Mouse (Mus musculus) forebrain, embryonic 12.5 days (tissue): Measurements from ENCODE around the gene Arid5b. TPM values are rescaled to one million over a fixed set of nuclear protein-coding genes. Genes with fewer than 3 reads are reported as not detected.
A peak's percentile ranks its signal among the peaks of the same experiment; 100 is the strongest.

ENCODE experiments used
- ATAC-seq: fragments of 200-750 bp; cut with Nextera tagmentation; 2 replicates; pipeline ENCODE4 v1.8.0; 2017; ENCODE audit warnings: moderate TSS enrichment; ENCODE audit not compliant: low FRiP score
- H3K27ac ChIP-seq: fragments of 300-500 bp; sonication (generic); 2 replicates; pipeline ENCODE4 v1.5.1; 2016; ENCODE audit warnings: mild to moderate bottlenecking
- H3K27me3 ChIP-seq: fragments of 300-500 bp; sonication (generic); 2 replicates; pipeline ENCODE4 v1.6.1; 2016; ENCODE audit warnings: mild to moderate bottlenecking
- H3K36me3 ChIP-seq: fragments of 300-500 bp; sonication (generic); replicated peaks from 2 replicates; pipeline ENCODE4 v1.6.1; 2016; ENCODE audit warnings: mild to moderate bottlenecking
- H3K4me1 ChIP-seq: fragments of 300-500 bp; sonication (generic); 2 replicates; pipeline ENCODE4 v1.6.1; 2016
- H3K4me2 ChIP-seq: fragments of 300-500 bp; sonication (generic); 2 replicates; pipeline ENCODE4 v1.6.1; 2016; ENCODE audit warnings: mild to moderate bottlenecking, moderate library complexity
- H3K4me3 ChIP-seq: fragments of 300-500 bp; sonication (generic); replicated peaks from 2 replicates; pipeline ENCODE4 v1.5.1; 2016; ENCODE audit warnings: mild to moderate bottlenecking
- H3K9ac ChIP-seq: fragments of 300-500 bp; sonication (generic); 2 replicates; pipeline ENCODE4 v1.6.1; 2016; ENCODE audit warnings: mild to moderate bottlenecking
- H3K9me3 ChIP-seq: fragments of 300-500 bp; sonication (generic); 2 replicates; pipeline ENCODE4 v1.6.1; 2016
- WGBS: fragments of 180-500 bp; shearing (Covaris S2); methylation state at CpG from one replicate; pipeline ENCODE4 v1.1.7; 2016; 5-methylcytosine and 5-hydroxymethylcytosine counted together
- polyA plus RNA-seq: library from polyadenylated mRNA; unstranded; fragments of >200 nt; fragmentation: Nextera tagmentation; extraction: Ambion mirVana; gene quantifications from 2 replicates; pipeline ENCODE4 v1.2.1, GENCODE M21; 2016

Arid5b gene
- polyA plus RNA-seq, 1 experiment from 2014 or later: 17.1 TPM

- H3K9ac ChIP-seq: no peak overlapping the region
Observed at GRCm38 (mm10) chr10:68054706-68055105, 223.8 kb downstream of the Arid5b start.

GRCm38 (mm10) chr10:68054131-68054530 lies 224.4 kb downstream of the Arid5b start:
- Histone ChIP-seq H3K27ac (no peak overlapping the region), H3K4me2 (no peak overlapping the region), H3K27me3 (no peaks in the 10 kb centered on the region), H3K9ac (no peak overlapping the region), H3K36me3 (peaks cover 6% of the 10 kb centered on the region; the same call in 1 of the 2 replicates), H3K9me3 (0 out of 2 replicates have a peak, but pooled peaks cover 2% of the 10 kb centered on the region), H3K4me1 (no peaks in the 10 kb centered on the region), H3K4me3 (no peak overlapping the region)
- 92% methylated on average over 5 of the region's 5 CpGs for WGBS
- ATAC-seq: no peak

More at GRCm38 (mm10) chr10:68054706-68055105, 223.8 kb downstream of the Arid5b start:
- Histone ChIP-seq H3K27me3 (no peaks in the 10 kb centered on the region), H3K4me1 (no peaks in the 10 kb centered on the region), H3K4me2 (no peak overlapping the region), H3K9me3 (0 out of 2 replicates have a peak, but pooled peaks cover 2% of the 10 kb centered on the region), H3K36me3 (peaks cover 6% of the 10 kb centered on the region; the same call in 1 of the 2 replicates), H3K27ac (no peak overlapping the region), H3K4me3 (no peak overlapping the region)
- ATAC-seq: no peak
- WGBS: 88% methylated on average over 6 of the region's 6 CpGs

- ATAC-seq: no peak
- no peak overlapping the region for H3K9ac ChIP-seq
- no peaks in the 10 kb centered on the region for H3K9me3 ChIP-seq
- no peak overlapping the region for H3K27ac ChIP-seq
- H3K27me3 ChIP-seq: no peaks in the 10 kb centered on the region
- peaks cover 6% of the 10 kb centered on the region; the same call in 1 of the 2 replicates for H3K36me3 ChIP-seq
- H3K4me2 ChIP-seq: no peak overlapping the region
- no peaks in the 10 kb centered on the region for H3K4me1 ChIP-seq
- WGBS: 91% methylated on average over 8 of the region's 8 CpGs
- no peak overlapping the region for H3K4me3 ChIP-seq
Observed at GRCm38 (mm10) chr10:68052307-68052706, 226.2 kb downstream of the Arid5b start.

GRCm38 (mm10) chr10:68051316-68051933 lies 227.1 kb downstream of the Arid5b start:
- H3K4me1 ChIP-seq: no peaks in the 10 kb centered on the region
- peaks cover 6% of the 10 kb centered on the region; the same call in 1 of the 2 replicates for H3K36me3 ChIP-seq
- 91% methylated on average over 14 of the region's 14 CpGs for WGBS
- no peak overlapping the region for H3K27ac ChIP-seq
- no peak overlapping the region for H3K9ac ChIP-seq
- H3K9me3 ChIP-seq: no peaks in the 10 kb centered on the region
- H3K4me2 ChIP-seq: no peak overlapping the region
- no peak for ATAC-seq
- H3K27me3 ChIP-seq: no peaks in the 10 kb centered on the region
- no peak overlapping the region for H3K4me3 ChIP-seq

GRCm38 (mm10) chr10:68050882-68051281 lies 227.7 kb downstream of the Arid5b start:
- no peaks in the 10 kb centered on the region for H3K9me3 ChIP-seq
- H3K27me3 ChIP-seq: no peaks in the 10 kb centered on the region
- peaks cover 6% of the 10 kb centered on the region; the same call in 1 of the 2 replicates for H3K36me3 ChIP-seq
- WGBS: 89% methylated on average over 13 of the region's 13 CpGs
- no peak overlapping the region for H3K27ac ChIP-seq
- H3K4me3 ChIP-seq: no peak overlapping the region
- ATAC-seq: no peak
- H3K4me2 ChIP-seq: no peak overlapping the region
- H3K9ac ChIP-seq: no peak overlapping the region
- no peaks in the 10 kb centered on the region for H3K4me1 ChIP-seq

GRCm38 (mm10) chr10:68048641-68049305 lies 229.8 kb downstream of the Arid5b start:
- Histone ChIP-seq H3K4me2 (no peak overlapping the region), H3K4me1 (peaks cover 9% of the 10 kb centered on the region), H3K27me3 (no peaks in the 10 kb centered on the region), H3K27ac (no peak overlapping the region), H3K36me3 (peaks cover 11% of the 10 kb centered on the region; the same call in 1 of the 2 replicates), H3K9ac (no peak overlapping the region), H3K9me3 (no peaks in the 10 kb centered on the region), H3K4me3 (no peak overlapping the region)
- WGBS: 93% methylated on average over 8 of the region's 8 CpGs
- no peak for ATAC-seq

GRCm38 (mm10) chr10:68044864-68045263 lies 233.7 kb downstream of the Arid5b start:
- Histone ChIP-seq H3K4me3 (no peak overlapping the region), H3K9me3 (no peaks in the 10 kb centered on the region), H3K4me1 (peaks cover 17% of the 10 kb centered on the region), H3K9ac (no peak overlapping the region), H3K27ac (0 out of 2 replicates have a peak overlapping the region, but pooled peaks have one; percentile 15), H3K4me2 (no peak overlapping the region), H3K27me3 (no peaks in the 10 kb centered on the region), H3K36me3 (peaks cover 18% of the 10 kb centered on the region)
- WGBS: 54% methylated on average over 8 of the region's 8 CpGs
- ATAC-seq: no peak

- Histone ChIP-seq H3K36me3 (peaks cover 18% of the 10 kb centered on the region), H3K9ac (no peak overlapping the region), H3K4me2 (no peak overlapping the region), H3K4me1 (peaks cover 25% of the 10 kb centered on the region), H3K27me3 (no peaks in the 10 kb centered on the region), H3K4me3 (no peak overlapping the region), H3K9me3 (no peaks in the 10 kb centered on the region), H3K27ac (no peak overlapping the region)
- WGBS: 30% methylated on average over 6 of the region's 6 CpGs
- peak; percentile 64; the same call in 1 of the 2 replicates for ATAC-seq
Observed at GRCm38 (mm10) chr10:68043973-68044372, 234.6 kb downstream of the Arid5b start.
